Mouse (Mus musculus) spleen, adult 2 months (tissue): Measurements from ENCODE around the gene Prkce. TPM values are rescaled to one million over a fixed set of nuclear protein-coding genes. Genes with fewer than 3 reads are reported as not detected.

Experiments used
- DNase-seq, 2 experiments: peaks; one replicate each; pipeline versions ENCODE4 v3.0.0 to v3.0.0-alpha.2; 2012 to 2021; ENCODE audit warnings: low spot score in 2 of 2, low read depth in 1 of 2
- H3K27ac ChIP-seq: fragments of 200-500 bp; 2 replicates; pipeline ENCODE4 v1.5.1; 2012; ENCODE audit warnings: low read length, inconsistent platforms; ENCODE audit not compliant: insufficient read depth
- H3K27me3 ChIP-seq: fragments of 200-500 bp; 2 replicates; pipeline ENCODE4 v1.6.1; 2012; ENCODE audit warnings: mild to moderate bottlenecking, moderate library complexity, low read length, inconsistent platforms; ENCODE audit not compliant: control insufficient read depth, insufficient read depth
- H3K36me3 ChIP-seq: fragments of 200-500 bp; 2 replicates; pipeline ENCODE4 v1.6.1; 2012; ENCODE audit warnings: mild to moderate bottlenecking, low read length, inconsistent platforms; ENCODE audit not compliant: control insufficient read depth, insufficient read depth
- H3K4me1 ChIP-seq: fragments of 200-500 bp; 2 replicates; pipeline ENCODE4 v1.6.1; 2011; ENCODE audit warnings: inconsistent platforms; ENCODE audit not compliant: control insufficient read depth, insufficient read depth, insufficient read length
- H3K4me3 ChIP-seq: fragments of 200-500 bp; 2 replicates; pipeline ENCODE4 v1.5.1; 2011; ENCODE audit warnings: mild to moderate bottlenecking, inconsistent platforms; ENCODE audit not compliant: insufficient read depth, insufficient read length; ENCODE audit errors: extremely low read depth
- CTCF ChIP-seq: fragments of 200-500 bp; IDR thresholded peaks from 2 replicates; pipeline ENCODE4 v1.5.1; 2011; ENCODE audit warnings: mild to moderate bottlenecking, inconsistent platforms; ENCODE audit not compliant: insufficient read depth, insufficient read length, insufficient replicate concordance; ENCODE audit errors: extremely low read depth
- POLR2A ChIP-seq: fragments of 200-500 bp; IDR thresholded peaks from 2 replicates; pipeline ENCODE4 v1.6.1; 2011; ENCODE audit warnings: low read depth, low read length, inconsistent platforms
- WGBS: fragments of 180-500 bp; shearing (Covaris S2); methylation state at CpG from one replicate; pipeline ENCODE4 v1.1.7; 2018; 5-methylcytosine and 5-hydroxymethylcytosine counted together
- polyA plus RNA-seq: library from polyadenylated mRNA; depleted of rRNA; stranded (reverse); fragments of >200 nt; gene quantifications from 2 replicates; pipeline ENCODE4 v1.2.3, GENCODE M21; 2012

Prkce gene
- polyA plus RNA-seq, 1 experiment: 4.8 TPM

DNA sequence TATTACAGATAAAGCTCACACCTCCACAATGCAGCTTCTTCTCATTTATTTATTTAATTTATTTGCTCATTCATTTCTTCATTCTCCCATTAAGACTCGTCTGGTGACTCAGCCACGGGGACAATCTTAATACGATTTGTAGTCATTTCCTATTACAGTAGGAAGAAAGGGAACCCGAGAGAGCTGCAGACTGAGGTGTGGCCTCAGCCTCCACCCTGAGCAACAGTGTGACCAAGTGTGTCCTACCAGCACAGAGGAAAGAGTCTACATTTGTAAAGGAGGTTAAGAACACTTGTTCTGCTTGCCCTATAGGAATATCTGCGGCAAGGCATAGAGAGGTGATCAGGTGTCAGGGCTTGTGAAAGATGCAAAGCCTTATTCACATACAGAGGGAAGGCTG lies 155.3 kb downstream of the Prkce start:
- WGBS: 15% methylated on average over 5 of the region's 5 CpGs
- DNase-seq: peak in 1 of 2 experiments; percentile 41
- H3K27ac ChIP-seq: peak overlapping the region; percentile 83

DNA sequence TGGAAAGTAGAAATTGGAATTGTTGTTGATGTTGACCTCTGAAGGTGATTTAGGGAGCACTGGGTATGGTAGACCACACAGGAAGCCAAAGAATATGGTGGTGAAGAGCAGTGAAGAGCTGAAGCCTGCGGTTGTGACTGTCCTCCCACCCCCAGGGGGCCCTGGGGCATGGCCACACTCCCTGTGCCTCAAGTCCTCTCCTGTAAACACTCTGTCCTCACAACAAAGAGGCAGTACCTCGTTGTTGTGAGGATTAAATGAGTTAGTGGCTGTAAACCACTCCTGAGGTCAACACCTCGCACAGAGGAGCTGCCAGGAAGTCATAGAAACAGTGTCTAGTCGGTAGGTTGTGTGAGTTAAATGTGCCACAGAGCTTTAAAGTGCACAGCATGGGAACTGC lies 155.7 kb downstream of the Prkce start:
- H3K27ac ChIP-seq: peak overlapping the region; percentile 83

More for the DNA sequence above, 155.3 kb downstream of the Prkce start:
- Histone ChIP-seq H3K4me1 (peaks cover 24% of the 10 kb centered on the region; the same call in 1 of the 2 replicates), H3K36me3 (no peaks in the 10 kb centered on the region), H3K4me3 (no peak overlapping the region), H3K27me3 (no peaks in the 10 kb centered on the region)
- TF ChIP-seq POLR2A (no peak), CTCF (no peak)

DNA sequence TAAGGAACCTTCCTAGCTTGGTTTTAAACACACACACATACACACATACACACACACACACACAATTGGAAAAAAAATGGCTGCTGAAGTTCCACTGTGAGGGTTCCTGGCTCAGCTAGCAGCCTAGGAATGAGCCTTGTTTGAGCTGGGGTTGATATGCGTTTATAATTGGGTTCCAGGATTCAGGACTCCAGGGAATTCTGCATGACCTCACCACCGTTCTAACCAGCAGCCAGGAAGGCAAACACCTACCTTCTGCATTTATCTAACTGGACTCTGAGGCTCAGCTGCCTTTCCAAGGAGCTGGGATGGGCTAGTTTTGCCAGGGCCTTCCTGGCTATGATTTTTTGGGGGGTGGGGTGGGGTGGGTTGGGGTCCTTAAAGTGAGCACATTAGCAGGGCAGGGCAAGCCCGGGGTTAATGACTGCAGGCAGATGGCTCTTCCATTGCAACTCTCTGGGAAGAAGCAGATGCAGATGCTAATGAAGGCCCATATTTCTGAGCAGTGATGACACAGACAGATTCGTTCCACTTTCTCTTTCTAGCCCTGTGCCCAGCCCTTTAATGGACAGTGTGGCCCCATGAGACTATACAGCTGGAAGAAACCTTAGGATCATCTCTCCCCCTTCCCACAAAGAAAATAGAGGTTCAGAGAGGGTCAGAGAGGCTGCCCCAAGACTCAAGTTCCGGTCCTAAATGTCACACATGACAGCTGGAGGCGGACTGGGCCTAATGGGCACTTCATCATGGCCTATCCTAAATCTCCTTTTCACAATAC lies 156.5 kb downstream of the Prkce start:
- peak overlapping the region; percentile 83 for H3K27ac ChIP-seq
- no peaks in the 10 kb centered on the region for H3K36me3 ChIP-seq
- TF ChIP-seq CTCF (no peak), POLR2A (no peak)
- H3K4me3 ChIP-seq: no peak overlapping the region
- no peak for DNase-seq
- H3K4me1 ChIP-seq: peaks cover 29% of the 10 kb centered on the region; the same call in 1 of the 2 replicates
- H3K27me3 ChIP-seq: no peaks in the 10 kb centered on the region
- 76% methylated on average over 6 of the region's 6 CpGs for WGBS

More for the DNA sequence above, 155.7 kb downstream of the Prkce start:
- Histone ChIP-seq H3K4me1 (peaks cover 24% of the 10 kb centered on the region; the same call in 1 of the 2 replicates), H3K4me3 (no peak overlapping the region), H3K36me3 (no peaks in the 10 kb centered on the region), H3K27me3 (no peaks in the 10 kb centered on the region)
- TF ChIP-seq POLR2A (no peak), CTCF (no peak; the same call in 1 of the 2 replicates)
- DNase-seq: peak in 1 of 2 experiments; percentile 33
- 11% methylated on average over 4 of the region's 4 CpGs for WGBS

DNA sequence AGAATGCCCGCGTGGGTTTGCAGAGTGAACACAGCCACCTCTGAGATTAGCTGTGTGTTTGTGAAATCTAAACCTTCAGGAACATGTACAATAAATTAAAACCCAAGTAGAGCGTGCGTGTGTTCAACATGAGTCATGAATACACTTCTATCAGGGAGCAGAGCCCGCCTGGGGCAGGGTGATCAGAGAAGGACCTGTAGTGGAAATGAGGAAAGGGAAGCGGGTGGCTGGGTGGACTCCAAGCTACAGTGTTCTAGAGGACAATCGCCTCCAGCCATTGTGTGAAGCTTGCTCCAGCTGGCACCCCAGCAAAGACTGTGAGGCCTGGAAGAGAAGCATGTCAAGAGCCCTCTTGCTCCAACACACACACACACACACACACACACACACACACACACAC lies 157.2 kb downstream of the Prkce start:
- no peak overlapping the region for H3K27ac ChIP-seq
- H3K36me3 ChIP-seq: no peaks in the 10 kb centered on the region
- TF ChIP-seq CTCF (no peak), POLR2A (no peak)
- no peak overlapping the region for H3K4me3 ChIP-seq
- H3K4me1 ChIP-seq: peaks cover 35% of the 10 kb centered on the region; the same call in 1 of the 2 replicates
- 81% methylated on average over 7 of the region's 7 CpGs for WGBS
- DNase-seq: no peak
- no peaks in the 10 kb centered on the region for H3K27me3 ChIP-seq

DNA sequence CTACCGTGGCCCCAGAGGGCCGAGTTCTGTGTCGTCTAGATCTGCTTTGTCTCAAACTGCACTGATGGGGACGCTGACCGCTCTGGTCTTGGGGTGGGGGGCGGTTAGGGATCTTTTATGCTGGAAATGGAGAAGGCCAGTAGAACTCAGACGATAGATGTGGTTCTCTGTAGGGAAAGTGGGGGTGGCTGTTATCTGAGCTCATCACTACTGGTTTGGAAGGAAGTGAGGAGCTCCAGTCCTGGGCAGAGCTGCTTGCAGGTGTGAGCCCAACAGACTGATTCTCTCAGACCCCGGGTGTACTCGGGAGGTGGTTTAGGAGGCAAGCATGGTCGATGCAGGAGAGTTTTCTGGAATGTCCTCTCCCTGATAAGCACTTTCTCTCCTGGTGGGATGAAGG lies 157.7 kb downstream of the Prkce start:
- WGBS: 48% methylated on average over 10 of the region's 10 CpGs
- no peak overlapping the region; the same call in 1 of the 2 replicates for H3K27ac ChIP-seq
- TF ChIP-seq CTCF (no peak), POLR2A (no peak)
- DNase-seq: no peak
- H3K4me1 ChIP-seq: peaks cover 36% of the 10 kb centered on the region; the same call in 1 of the 2 replicates
- H3K36me3 ChIP-seq: no peaks in the 10 kb centered on the region
- H3K4me3 ChIP-seq: no peak overlapping the region
- no peaks in the 10 kb centered on the region for H3K27me3 ChIP-seq

DNA sequence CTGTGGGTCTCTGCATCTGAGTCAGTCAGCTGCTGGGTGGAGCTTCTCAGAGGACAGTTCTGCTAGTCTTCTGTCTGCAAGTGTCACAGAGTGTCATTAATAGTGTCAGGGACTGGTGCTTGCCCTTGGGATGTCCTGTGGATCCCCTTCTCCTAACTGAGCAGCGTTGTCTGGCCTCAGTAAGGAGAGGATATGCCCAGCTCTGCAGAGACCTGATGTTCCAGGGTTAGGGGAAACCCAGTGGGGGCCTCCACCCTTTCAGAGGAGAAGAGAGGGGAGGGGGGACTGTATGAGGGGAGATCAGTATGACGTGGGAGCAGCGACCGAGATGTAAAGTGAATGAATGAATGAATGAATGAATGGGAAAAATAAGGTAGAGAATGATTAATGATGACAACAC lies 160.4 kb downstream of the Prkce start:
- WGBS: 87% methylated on average over 4 of the region's 4 CpGs
- TF ChIP-seq POLR2A: no peak
- no peak for TF ChIP-seq CTCF
- no peak overlapping the region for H3K4me3 ChIP-seq
- no peaks in the 10 kb centered on the region for H3K27me3 ChIP-seq
- peaks cover 33% of the 10 kb centered on the region; the same call in 1 of the 2 replicates for H3K4me1 ChIP-seq
- H3K36me3 ChIP-seq: no peaks in the 10 kb centered on the region
- DNase-seq: no peak
- no peak overlapping the region for H3K27ac ChIP-seq

DNA sequence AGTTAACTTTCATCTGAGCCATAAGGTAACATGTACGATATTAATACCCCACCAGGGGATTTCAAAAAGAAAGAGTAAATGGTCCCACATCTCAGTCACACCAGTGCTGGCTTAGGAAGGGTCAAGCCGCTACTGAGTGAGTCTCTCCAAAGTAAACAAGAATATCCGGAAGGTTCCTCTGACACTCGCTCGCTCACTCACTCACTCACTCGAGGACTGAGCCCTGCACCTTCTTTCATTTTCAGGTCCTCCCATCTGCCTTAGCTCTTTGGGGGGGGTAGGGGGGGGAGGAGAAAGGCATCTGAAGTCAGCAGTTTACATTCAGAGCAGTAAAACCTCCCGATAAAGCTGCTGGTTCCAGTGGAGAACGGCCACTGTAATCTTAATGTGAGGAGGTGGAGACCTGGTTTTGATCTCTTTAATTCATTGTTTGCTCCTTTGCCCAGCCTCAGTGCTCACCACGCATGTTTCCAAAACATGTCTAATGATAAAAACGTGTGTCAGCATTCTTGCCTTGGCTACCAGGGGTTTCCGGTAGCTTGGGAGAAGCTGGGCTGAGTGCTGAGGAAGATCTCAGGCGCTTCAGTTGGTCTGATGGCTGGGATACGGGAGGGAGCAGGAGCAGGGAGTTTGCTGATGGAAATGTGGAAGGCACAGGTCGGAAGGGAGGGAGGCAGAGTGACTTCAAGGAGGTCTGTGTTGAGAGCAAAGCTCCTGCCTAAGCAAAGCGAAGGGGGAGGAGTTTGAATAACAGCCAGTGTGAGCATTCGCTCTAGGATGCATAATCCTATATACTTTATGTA lies 161.9 kb downstream of the Prkce start:
- Histone ChIP-seq H3K27ac (no peak overlapping the region), H3K36me3 (no peaks in the 10 kb centered on the region), H3K4me3 (no peak overlapping the region), H3K4me1 (peaks cover 19% of the 10 kb centered on the region; the same call in 1 of the 2 replicates), H3K27me3 (no peaks in the 10 kb centered on the region)
- 65% methylated on average over 16 of the region's 16 CpGs for WGBS
- no peak for DNase-seq
- TF ChIP-seq POLR2A (no peak), CTCF (no peak)
